Mouse (Mus musculus): Measurements from ENCODE around the gene 1300017J02Rik. TPM values are rescaled to one million over a fixed set of nuclear protein-coding genes. Genes with fewer than 3 reads are reported as not detected.

Gene 1300017J02Rik
- polyA plus RNA-seq, 1 experiment from 2014 or later, result 40.7 TPM

GRCm38 (mm10) chr9:103212654-103213420 lies 92.0 kb downstream of the 1300017J02Rik start:
- H3K4me2 ChIP-seq, result no peak overlapping the region; the same call in 1 of the 2 replicates
- WGBS (ENCODE audit: insufficient replicate concordance), result 73% methylated on average over 28 of the region's 28 CpGs
- no peak for DNase-seq

DNA sequence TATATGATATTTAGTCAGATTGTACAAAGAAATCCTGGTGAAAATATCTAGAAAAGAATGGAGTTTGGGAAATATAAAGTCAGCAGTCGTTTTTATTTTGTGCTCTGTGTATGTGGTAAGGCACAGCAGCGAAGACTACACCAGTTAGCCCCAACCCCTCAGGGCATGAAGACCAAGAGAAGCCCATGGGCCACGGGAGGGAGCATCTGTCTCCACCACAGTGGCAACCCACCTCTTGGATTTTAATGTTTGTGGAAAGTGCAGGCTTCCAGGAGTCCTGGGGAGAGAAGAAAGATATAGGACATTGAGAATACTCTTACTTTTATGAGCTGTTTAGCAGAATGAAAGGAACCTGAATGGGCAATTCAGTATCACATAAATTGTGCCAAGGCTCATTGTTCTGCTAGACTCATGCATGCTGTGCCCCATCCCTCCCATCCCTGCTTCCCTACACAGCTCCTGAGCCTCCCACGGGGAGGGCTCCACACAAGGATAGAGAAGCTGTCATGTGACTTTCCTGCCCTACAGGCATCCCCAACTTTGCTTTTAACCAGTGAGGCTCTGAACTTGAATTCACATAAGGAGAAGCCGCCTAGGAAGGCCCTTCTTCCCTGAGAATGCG lies 96.0 kb downstream of the 1300017J02Rik start:
- Histone ChIP-seq H3K4me1 (replicated peaks) (peaks cover 17% of the 10 kb centered on the region), H3K9me3 (replicated peaks) (no peaks in the 10 kb centered on the region), H3K36me3 (peaks cover 3% of the 10 kb centered on the region; the same call in 1 of the 2 replicates), H3K9ac (no peak overlapping the region), H3K27ac (no peak overlapping the region), H3K4me3 (replicated peaks) (no peak overlapping the region), H3K27me3 (0 out of 2 replicates have a peak, but pooled peaks cover 3% of the 10 kb centered on the region), H3K4me2 (no peak overlapping the region)
- DNase-seq (no peak), ATAC-seq (ENCODE audit: low read depth) (no peak)
- WGBS (ENCODE audit: insufficient replicate concordance), result 48% methylated on average over 6 of the region's 6 CpGs

More at GRCm38 (mm10) chr9:103212654-103213420, 92.0 kb downstream of the 1300017J02Rik start:
- Histone ChIP-seq H3K27me3 (0 out of 2 replicates have a peak, but pooled peaks cover 3% of the 10 kb centered on the region), H3K9ac (no peak overlapping the region), H3K4me1 (replicated peaks) (no peaks in the 10 kb centered on the region; the same call in 1 of the 2 replicates), H3K9me3 (replicated peaks) (no peaks in the 10 kb centered on the region), H3K27ac (no peak overlapping the region), H3K36me3 (peaks cover 24% of the 10 kb centered on the region), H3K4me3 (replicated peaks) (no peak overlapping the region; the same call in 1 of the 2 replicates)
- ATAC-seq (ENCODE audit: low read depth), result no peak

DNA sequence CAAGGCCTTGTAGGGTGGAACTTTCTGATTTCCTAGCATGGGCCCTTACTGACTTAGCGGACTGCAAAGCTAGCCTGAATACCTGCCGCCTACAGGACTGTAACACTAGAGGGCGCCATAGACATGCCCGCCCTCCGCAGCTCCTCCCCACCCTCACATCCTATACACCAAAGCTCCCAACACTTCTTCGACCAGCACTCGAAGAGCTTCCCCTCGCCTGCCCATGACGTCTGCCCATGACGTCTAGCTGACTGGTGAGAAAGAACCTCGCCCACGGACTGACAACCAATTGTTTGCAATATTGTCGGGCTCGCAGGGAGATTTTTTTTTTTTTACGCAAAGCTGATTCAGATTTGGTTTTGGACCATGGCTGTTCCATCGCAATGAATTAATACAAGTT lies 97.0 kb downstream of the 1300017J02Rik start:
- no peaks in the 10 kb centered on the region for H3K9me3 ChIP-seq (replicated peaks)
- ATAC-seq (ENCODE audit: low read depth) (peak; percentile 79), DNase-seq (peak; percentile 60)
- no peak overlapping the region for H3K27ac ChIP-seq
- peak overlapping the region; percentile 26 for H3K4me2 ChIP-seq
- H3K4me3 ChIP-seq (replicated peaks), result no peak overlapping the region
- H3K4me1 ChIP-seq (replicated peaks), result peaks cover 17% of the 10 kb centered on the region
- H3K36me3 ChIP-seq, result peaks cover 3% of the 10 kb centered on the region; the same call in 1 of the 2 replicates
- H3K27me3 ChIP-seq, result 0 out of 2 replicates have a peak, but pooled peaks cover 3% of the 10 kb centered on the region
- H3K9ac ChIP-seq, result no peak overlapping the region
- WGBS (ENCODE audit: insufficient replicate concordance), result 11% methylated on average over 16 of the region's 16 CpGs

DNA sequence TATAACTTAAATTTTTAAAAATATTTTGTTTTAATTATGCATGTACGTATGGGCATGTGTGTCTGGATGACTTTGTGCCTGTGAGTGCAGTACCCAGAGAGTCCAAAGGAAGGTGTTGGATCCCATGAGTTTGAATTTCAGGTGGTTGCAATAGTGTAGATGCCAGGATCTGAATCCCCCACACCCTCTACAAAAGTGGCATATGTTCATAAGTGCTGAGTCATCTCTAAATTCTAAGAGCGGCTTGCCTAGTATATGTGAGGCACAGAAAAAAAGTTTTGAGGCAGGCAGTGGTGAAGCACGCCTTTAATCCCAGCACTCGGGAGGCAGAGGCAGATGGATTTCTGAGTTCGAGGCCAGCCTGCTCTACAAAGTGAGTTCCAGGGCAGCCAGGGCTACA lies 99.1 kb downstream of the 1300017J02Rik start:
- Histone ChIP-seq H3K9ac (no peak overlapping the region; the same call in 1 of the 2 replicates), H3K9me3 (replicated peaks) (no peaks in the 10 kb centered on the region), H3K4me3 (replicated peaks) (no peak overlapping the region), H3K27ac (peak overlapping the region; percentile 58; the same call in 1 of the 2 replicates), H3K4me2 (no peak overlapping the region), H3K27me3 (0 out of 2 replicates have a peak, but pooled peaks cover 3% of the 10 kb centered on the region), H3K36me3 (peaks cover 3% of the 10 kb centered on the region; the same call in 1 of the 2 replicates), H3K4me1 (replicated peaks) (peaks cover 29% of the 10 kb centered on the region)
- ATAC-seq (ENCODE audit: low read depth) (no peak), DNase-seq (no peak)
- 69% methylated on average over 5 of the region's 5 CpGs for WGBS (ENCODE audit: insufficient replicate concordance)

DNA sequence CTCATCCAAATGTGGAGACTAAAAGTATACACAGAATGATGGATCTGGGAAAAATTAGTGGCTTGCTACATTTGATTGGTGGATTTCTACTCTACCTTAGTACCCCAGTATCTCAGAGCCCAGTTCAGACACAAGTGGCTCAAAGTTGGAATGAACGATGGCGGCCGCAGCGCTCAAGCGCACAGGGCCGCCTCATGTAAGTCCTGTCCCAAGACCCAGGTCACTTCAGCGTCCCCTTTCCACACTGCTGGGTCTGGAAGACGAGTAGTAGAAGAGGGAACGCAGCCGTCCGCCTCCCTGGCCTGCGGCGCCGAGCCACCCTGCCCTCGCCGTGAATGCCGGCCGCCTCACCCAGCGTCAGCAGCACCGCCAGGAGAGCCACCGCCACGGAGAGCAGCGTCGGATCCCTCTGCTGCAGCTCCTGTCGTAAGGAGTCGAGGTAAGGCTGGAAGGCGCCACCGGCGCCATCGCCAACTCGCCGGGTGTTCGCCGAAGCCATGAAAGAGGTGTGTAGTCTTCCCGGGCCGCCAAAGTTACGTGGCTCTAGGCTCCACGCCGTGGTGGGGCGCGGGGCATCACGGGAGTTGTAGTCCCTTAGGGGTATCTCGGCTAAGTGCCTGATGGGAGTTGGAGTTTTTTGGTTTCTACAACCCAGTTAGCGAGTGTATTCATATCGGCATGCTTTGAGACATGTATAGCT lies 103.2 kb downstream of the 1300017J02Rik start, which contains the start of gene Srprb:
TSS of gene Srprb (minus strand) at position 577 of the 700 bp plus-strand sequence.
- under 1% methylated on average over 45 of the region's 45 CpGs for WGBS (ENCODE audit: insufficient replicate concordance)
- ATAC-seq (ENCODE audit: low read depth) (peak; percentile 98), DNase-seq (peak; percentile 87)
- H3K27me3 ChIP-seq, result no peaks in the 10 kb centered on the region
- peaks cover 20% of the 10 kb centered on the region for H3K36me3 ChIP-seq
- peak within 1 kb of the TSS; percentile 78 for H3K4me2 ChIP-seq
- H3K27ac ChIP-seq, result peak within 1 kb of the TSS; percentile 60
- H3K9me3 ChIP-seq (replicated peaks), result no peaks in the 10 kb centered on the region
- H3K4me1 ChIP-seq (replicated peaks), result peaks cover 26% of the 10 kb centered on the region
- H3K9ac ChIP-seq, result peak within 1 kb of the TSS; percentile 90
- H3K4me3 ChIP-seq (replicated peaks), result peak within 1 kb of the TSS; percentile 76

Other genes with a start within 250 kb of the 1300017J02Rik start
- gene Rab6b, start 193.3 kb downstream of the 1300017J02Rik start, polyA plus RNA-seq (2015; fragmentation: Nextera tagmentation; extraction: Ambion mirVana), result 0.12 and 0.18 TPM in 2 replicates
- gene Srprb, start 102.9 kb downstream of the 1300017J02Rik start, polyA plus RNA-seq (2015; fragmentation: Nextera tagmentation; extraction: Ambion mirVana), result 23.1 and 23.5 TPM in 2 replicates
- gene Gm20425, start 74.8 kb downstream of the 1300017J02Rik start, polyA plus RNA-seq (2015; fragmentation: Nextera tagmentation; extraction: Ambion mirVana), result 3.5 and 9.4 TPM in 2 replicates
- gene Trf, start 74.6 kb downstream of the 1300017J02Rik start, polyA plus RNA-seq (2015; fragmentation: Nextera tagmentation; extraction: Ambion mirVana), result 3,275 and 3,335 TPM in 2 replicates
- gene Topbp1, start 133 bp upstream of the 1300017J02Rik start, polyA plus RNA-seq (2015; fragmentation: Nextera tagmentation; extraction: Ambion mirVana), result 44.7 and 52.7 TPM in 2 replicates
- 60.4 and 75.0 TPM in 2 replicates for gene Cdv3, start 60.8 kb upstream of the 1300017J02Rik start, polyA plus RNA-seq (2015; fragmentation: Nextera tagmentation; extraction: Ambion mirVana)
- gene Bfsp2, start 175.3 kb upstream of the 1300017J02Rik start, polyA plus RNA-seq (2015; fragmentation: Nextera tagmentation; extraction: Ambion mirVana), result 0.57 and 0.65 TPM in 2 replicates